Mouse (Mus musculus) cerebellum, postnatal 4 days (tissue): ENCODE measurements around the gene Kcnj9.

Experiments
- DNase-seq, 2 experiments: peaks; one replicate each; pipeline ENCODE4 v3.0.0; 2022; ENCODE audit warnings: low spot score in 2 of 2, mixed read lengths in 1 of 2

Kcnj9 gene

DNA sequence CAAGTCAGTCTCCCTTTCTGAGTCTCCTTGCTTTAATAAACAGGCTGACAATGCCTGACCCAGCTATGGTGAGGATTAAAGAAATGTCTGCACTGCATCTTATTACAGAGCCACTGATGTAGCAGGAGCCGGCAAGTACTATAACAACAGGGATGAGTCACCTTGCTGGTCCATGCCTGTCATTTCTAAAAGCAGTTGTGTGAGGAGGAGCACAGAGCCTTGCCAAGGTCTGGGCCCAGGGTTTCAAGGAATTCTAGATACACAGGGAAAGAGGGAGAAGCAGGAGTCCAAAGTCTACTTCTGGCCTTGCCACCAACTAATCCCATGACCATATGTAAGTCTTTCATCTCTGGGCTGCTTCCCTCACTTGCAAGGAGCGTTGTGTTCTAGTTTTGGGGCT is 36.2 kb downstream of the Kcnj9 start:
- no peak for DNase-seq

DNA sequence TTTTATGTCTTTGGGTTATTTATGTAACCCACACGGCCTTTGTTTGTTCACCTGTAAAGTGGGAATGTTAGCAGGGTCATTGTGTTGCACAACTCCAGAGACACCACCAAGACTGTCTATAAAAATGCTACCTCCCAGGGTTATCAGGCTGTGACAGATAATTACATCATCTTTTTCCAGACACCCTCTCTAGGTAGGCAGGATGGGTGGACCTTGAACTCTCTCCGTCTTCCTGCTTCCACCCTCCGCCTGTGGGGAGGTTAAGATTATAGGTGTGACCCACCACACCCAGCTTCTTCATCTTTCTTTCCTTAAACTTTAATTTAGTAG is 39.5 kb downstream of the Kcnj9 start:
- DNase-seq = no peak

DNA sequence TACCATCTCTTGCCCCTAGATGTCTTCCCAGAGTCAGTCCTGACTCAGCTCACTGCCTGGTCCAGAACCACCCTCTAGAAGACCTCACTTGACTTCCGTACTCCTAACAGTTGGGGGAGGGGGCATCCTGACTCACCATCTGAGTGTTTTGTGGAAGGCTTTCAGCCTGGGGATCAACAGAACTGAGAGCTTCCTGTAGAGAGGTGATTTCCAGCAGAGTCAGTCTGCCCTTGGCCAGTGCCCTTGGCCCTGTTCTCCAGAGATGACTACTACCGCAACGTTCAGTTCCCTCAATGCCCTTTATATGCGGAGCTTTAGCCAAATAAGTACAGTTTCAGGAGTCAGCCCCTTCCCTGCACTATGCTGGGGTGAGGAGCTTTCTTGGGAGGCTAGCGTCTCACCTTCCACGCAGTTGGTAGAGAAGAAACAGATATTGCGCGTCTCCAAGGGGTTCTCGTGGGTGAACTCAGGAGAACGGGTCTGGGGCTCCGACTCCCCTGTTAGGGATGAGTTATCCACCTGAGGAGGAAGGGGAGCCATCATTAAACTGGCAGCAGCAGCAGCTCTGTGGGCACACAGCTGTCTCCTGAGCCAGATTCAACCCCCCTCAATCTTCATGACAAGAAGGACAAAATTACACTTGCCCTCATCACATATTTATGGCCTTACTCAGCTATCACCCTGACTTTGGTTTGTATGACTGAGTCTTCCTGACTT is 40.1 kb downstream of the Kcnj9 start:
- DNase-seq = no peak

- DNase-seq = no peak
Observed at GRCm38 (mm10) chr1:172286740-172287139, 42.4 kb downstream of the Kcnj9 start.

DNA sequence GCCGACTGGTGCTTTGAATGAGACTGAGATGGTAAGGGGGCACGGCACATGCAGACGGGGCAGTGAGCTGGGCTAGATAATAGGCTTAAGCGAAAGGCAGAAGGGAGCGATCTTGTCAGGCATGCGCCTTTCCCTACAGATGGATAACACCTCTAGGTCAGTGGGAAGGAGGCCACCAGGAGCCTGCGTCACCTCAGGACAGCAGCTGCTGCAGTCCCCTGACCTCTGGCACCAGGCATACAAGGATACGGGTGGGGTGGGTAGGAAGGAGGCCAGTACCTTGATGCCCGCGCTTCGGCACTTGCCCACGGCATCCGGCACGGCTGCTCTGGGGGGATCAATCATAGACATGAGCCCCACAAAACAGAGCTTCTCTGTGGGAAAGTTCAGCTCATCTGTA is 44.9 kb downstream of the Kcnj9 start:
- DNase-seq = no peak

- DNase-seq = no peak
Observed at GRCm38 (mm10) chr1:172283073-172283472, 46.0 kb downstream of the Kcnj9 start.

- DNase-seq = no peak
Observed at GRCm38 (mm10) chr1:172281522-172282254, 47.4 kb downstream of the Kcnj9 start.

DNA sequence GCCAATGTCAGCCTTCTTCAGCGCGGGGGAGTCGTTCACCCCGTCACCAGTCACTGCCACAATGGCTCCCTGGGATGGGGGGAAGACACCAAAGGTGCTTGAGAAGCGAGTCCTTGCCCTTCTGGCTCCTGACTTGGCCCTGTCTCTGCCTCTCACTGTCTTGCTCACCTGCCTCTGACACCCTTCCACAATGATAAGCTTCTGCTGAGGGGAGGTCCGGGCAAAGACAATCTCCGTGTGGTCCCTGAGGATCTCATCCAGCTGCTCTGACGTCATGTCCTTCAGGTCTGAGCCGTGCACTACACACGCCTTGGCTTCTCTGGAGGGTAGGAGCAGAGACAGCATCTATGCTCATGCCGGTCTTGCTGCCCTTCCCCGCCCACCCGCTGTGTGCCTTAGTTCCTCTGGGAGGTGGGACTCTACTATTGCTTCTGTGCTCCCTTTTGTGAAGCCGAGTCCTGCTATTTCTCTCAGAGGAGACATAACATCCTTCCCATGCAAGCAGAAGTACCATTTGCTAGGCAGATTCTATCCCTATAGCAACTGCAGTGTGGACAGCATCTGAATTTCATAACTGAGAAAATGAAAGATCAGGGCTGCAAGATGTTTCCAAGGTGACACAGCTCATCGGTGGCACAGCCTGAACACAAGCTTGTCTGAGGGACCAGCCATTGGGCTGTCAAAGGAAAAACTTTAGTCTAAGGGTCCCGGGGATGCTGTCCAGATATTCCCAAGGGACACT is 49.2 kb downstream of the Kcnj9 start:
- DNase-seq = no peak

- DNase-seq = no peak
Observed at GRCm38 (mm10) chr1:172278328-172278727, 50.8 kb downstream of the Kcnj9 start.

DNA sequence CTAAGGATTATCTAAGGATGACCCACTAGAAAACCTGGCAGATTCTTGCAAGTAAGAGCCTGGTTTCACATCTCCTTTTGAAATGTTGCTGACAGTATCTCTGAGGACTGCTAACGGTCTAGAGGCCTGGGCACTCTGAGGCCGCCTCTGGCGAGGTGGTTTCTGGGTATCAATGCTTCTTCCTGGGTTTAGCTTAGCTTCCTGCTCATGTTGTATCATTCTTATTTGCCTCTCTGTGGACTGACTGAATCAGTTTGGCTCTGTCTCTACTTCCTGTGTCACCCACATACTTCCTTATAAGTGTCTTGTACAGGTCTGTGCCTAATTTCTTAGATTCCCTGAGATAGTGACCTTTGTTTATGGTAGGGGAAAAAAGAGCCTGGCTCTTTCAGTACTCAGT is 51.9 kb downstream of the Kcnj9 start:
- no peak for DNase-seq

GRCm38 (mm10) chr1:172274547-172274946 is 54.6 kb downstream of the Kcnj9 start:
- DNase-seq = no peak

DNA sequence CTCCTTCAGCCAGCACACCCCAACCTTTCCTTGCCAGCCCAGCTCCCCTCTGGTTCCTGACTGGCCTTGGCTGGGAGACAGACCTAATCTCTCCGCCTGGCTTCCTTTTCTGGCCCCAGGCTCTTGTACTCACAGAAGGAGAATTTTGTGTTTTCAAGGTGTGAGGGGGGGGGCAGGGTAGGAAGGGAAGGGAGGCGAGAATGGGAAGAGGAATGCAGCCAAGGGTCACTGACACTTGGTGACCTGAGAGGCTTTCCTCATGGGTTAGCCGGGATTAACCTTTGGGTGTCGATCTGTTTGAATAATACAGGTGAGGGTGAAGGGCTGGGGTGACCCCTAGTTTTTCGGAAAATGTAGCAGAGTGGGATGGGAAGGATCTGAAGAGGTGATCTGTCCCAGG is 55.0 kb downstream of the Kcnj9 start:
- DNase-seq = no peak

- no peak for DNase-seq
Observed at GRCm38 (mm10) chr1:172273386-172273785, 55.7 kb downstream of the Kcnj9 start.

DNA sequence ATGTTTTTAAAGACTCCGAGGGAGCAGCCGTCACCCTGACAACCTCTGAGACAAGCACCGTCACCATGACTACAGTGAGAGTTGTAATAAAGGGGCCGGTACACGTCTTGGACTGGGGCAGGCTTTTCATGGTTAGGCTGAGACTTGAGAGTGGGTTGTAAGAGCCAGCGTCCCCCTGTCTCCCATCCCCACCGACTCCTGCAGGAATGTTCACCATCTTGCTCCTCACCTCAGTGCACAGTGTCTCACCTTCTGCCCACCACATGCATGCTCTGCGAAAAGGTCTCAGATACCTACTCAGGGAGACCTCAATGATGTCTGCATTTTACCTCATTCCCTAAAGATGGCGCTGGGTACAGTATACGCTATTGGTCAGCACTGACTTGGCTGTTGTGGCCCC is 57.4 kb downstream of the Kcnj9 start:
- no peak for DNase-seq

DNA sequence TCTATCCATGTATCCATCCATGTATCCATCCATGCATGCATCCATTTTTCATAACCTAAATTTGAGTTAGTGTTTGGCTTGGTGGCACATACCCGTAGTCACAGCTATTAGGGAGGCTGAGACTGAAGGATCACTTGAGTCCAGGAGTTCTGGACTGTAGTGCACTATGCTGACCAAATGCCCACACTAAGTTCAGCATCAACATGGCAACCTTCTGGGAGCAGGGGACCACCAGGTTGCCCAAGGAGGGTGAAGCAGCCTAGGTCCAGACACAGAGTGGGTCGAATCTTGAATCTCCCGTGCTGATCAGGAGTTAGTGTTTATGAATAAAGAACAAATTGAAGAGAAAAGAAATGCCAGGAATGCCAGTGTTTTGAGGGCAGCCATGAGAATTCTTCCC is 57.9 kb downstream of the Kcnj9 start:
- no peak for DNase-seq
